Mouse (Mus musculus) cerebellum, adult 18-20 months (tissue): Measurements from ENCODE around the gene Olfr493.

Experiments used
- DNase-seq, 2 experiments: peaks; one replicate each; pipeline ENCODE4 v3.0.0; 2021

Olfr493 gene

DNA sequence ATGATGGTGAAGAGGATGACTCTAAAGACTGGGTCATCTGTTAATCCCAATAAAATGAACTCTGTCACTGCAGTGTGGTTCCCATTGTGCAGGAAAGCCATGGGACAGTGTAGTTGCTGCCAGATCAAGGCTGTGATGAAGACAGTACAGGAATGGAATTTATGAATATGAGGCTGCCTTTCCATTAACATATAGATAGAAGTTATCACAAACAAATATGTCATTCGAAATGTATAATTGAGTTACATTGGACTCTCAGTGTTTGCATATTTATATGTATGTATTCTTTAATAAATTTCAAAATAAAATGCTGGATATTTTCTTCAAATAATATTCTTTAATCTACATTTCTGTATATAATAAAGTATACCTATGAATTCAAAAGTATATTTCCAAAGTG, at the start of gene Olfr493:
Gene Olfr493, minus strand, starts transcription at position 101 of the 400 bp plus-strand sequence.
- DNase-seq, result no peak

GRCm38 (mm10) chr7:108392867-108393266, 46.1 kb upstream of the Olfr493 start, which contains the start of gene Olfr495:
TSS of gene Olfr495 (plus strand) at chr7:108393167.
- no peak for DNase-seq

DNA sequence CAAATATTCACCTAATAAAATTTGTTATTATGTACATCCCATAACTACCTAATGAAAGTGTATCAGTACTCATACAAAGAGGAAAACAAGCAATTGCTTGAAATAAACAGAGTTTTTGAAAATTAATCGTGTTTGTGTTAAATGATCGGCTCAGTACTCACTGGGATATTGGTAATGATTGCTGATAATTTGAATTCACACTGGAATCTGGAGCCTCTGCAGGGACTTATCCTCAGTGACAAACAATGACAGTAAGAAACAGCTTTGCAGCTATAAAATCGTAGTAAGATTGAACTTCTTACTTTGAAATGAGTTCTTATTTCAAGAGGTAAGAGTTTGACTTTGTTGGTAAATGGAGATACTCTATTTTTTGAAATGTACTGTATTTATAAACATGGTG, 18.3 kb upstream of the Olfr493 start, which contains the start of gene Olfr494:
Gene Olfr494, plus strand, starts transcription at position 301 of the 400 bp plus-strand sequence.
- no peak for DNase-seq

- no peak for DNase-seq
Measured at GRCm38 (mm10) chr7:108323574-108323973, 23.2 kb downstream of the Olfr493 start, which contains the start of gene Olfr492. TSS of gene Olfr492 (minus strand) at chr7:108323674.

GRCm38 (mm10) chr7:108313151-108313550, 33.6 kb downstream of the Olfr493 start, which contains the start of gene Olfr491:
TSS of gene Olfr491 (plus strand) at chr7:108313451.
- DNase-seq, result no peak
